Mouse (Mus musculus) midbrain, embryonic 12.5 days (tissue): ENCODE data around the gene Wdr4. TPM values are rescaled to one million over a fixed set of nuclear protein-coding genes. Genes with fewer than 3 reads are reported as not detected.

Source experiments
- ATAC-seq: fragments of 200-750 bp; cut with Nextera tagmentation; 2 replicates; pipeline ENCODE4 v1.8.0; 2017; ENCODE audit warnings: low read depth, moderate TSS enrichment, moderate library complexity; ENCODE audit not compliant: low FRiP score
- H3K27ac ChIP-seq: fragments of 300-500 bp; sonication (generic); replicated peaks from 2 replicates; pipeline ENCODE4 v1.5.1; 2016; ENCODE audit warnings: mild to moderate bottlenecking
- H3K27me3 ChIP-seq: fragments of 300-500 bp; sonication (generic); 2 replicates; pipeline ENCODE4 v1.6.1; 2016; ENCODE audit warnings: mild to moderate bottlenecking
- H3K36me3 ChIP-seq: fragments of 300-500 bp; sonication (generic); 2 replicates; pipeline ENCODE4 v1.6.1; 2016
- H3K4me1 ChIP-seq: fragments of 300-500 bp; sonication (generic); 2 replicates; pipeline ENCODE4 v1.6.1; 2016
- H3K4me2 ChIP-seq: fragments of 300-500 bp; sonication (generic); replicated peaks from 2 replicates; pipeline ENCODE4 v1.6.1; 2016; ENCODE audit warnings: mild to moderate bottlenecking, moderate library complexity
- H3K4me3 ChIP-seq: fragments of 300-500 bp; sonication (generic); 2 replicates; pipeline ENCODE4 v1.5.1; 2016; ENCODE audit warnings: mild to moderate bottlenecking
- H3K9ac ChIP-seq: fragments of 300-500 bp; sonication (generic); replicated peaks from 2 replicates; pipeline ENCODE4 v1.6.1; 2016; ENCODE audit warnings: mild to moderate bottlenecking, moderate library complexity
- H3K9me3 ChIP-seq: fragments of 300-500 bp; sonication (generic); 2 replicates; pipeline ENCODE4 v1.6.1; 2016; ENCODE audit warnings: mild to moderate bottlenecking
- WGBS: fragments of 180-500 bp; shearing (Covaris S2); methylation state at CpG from one replicate; pipeline ENCODE4 v1.1.7; 2016; 5-methylcytosine and 5-hydroxymethylcytosine counted together
- polyA plus RNA-seq: library from polyadenylated mRNA; unstranded; fragments of >200 nt; fragmentation: Nextera tagmentation; extraction: Ambion mirVana; gene quantifications from 2 replicates; pipeline ENCODE4 v1.2.1, GENCODE M21; 2016

Wdr4 gene
- 42.2 and 43.7 TPM in 2 replicates for polyA plus RNA-seq

DNA sequence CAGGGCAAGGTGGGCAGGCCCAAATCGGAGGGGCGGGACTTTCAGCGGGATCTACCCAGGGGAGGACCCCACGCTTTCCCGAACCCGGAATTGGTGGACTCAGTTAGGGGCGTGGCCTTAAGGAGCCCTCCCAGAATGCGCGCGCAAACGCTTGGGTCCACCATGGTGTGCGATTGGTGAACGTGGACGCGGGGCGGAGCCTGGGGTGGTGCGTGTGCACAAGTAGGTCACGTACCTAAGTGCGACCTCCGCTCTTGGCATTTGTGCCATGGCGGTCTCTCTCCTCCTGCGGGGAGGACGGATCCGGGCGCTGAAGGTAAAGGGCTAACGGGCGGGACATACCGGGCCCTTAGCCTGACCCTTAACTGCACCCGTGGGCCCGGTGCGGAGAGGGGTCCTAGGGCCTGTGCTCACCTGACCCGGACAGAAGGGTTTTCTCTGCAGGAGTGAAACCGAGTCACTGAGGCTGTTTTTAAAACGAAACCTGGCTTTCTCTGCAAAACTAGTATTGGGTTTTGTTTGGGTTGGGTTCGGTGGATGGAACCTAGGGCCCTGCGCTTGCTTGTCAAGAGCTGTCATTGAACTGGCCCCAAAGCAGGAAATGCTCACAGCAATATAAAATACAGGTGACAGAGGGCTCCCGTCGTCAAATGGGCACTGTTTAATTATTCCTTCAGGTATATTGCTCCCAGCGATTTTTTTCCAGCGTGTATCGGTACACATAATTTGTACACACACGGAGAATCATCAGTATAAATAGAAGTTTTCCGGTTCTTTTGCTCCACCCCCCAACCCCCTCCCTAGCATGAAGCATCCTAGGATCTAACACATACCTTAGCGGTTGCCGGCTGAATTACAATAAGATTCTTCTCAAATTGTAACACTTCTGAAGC is at the start of gene Wdr4, which contains the start of gene Ndufv3:
Gene Wdr4 (minus strand): TSS at position 35 of the 893 bp plus-strand sequence.
Gene Ndufv3 (plus strand): TSS at position 170 of the 893 bp plus-strand sequence.
- Histone ChIP-seq H3K4me1 (peaks cover 17% of the 10 kb centered on the region), H3K27me3 (no peaks in the 10 kb centered on the region), H3K27ac (peak within 1 kb of the TSS; percentile 42; the same call in 1 of the 2 replicates), H3K36me3 (peaks cover 13% of the 10 kb centered on the region), H3K4me3 (peak within 1 kb of the TSS; percentile 81), H3K4me2 (peak within 1 kb of the TSS; percentile 84), H3K9me3 (no peaks in the 10 kb centered on the region), H3K9ac (peak within 1 kb of the TSS; percentile 72)
- peak; percentile 98 for ATAC-seq
- WGBS, result under 1% methylated on average over 45 of the region's 45 CpGs

DNA sequence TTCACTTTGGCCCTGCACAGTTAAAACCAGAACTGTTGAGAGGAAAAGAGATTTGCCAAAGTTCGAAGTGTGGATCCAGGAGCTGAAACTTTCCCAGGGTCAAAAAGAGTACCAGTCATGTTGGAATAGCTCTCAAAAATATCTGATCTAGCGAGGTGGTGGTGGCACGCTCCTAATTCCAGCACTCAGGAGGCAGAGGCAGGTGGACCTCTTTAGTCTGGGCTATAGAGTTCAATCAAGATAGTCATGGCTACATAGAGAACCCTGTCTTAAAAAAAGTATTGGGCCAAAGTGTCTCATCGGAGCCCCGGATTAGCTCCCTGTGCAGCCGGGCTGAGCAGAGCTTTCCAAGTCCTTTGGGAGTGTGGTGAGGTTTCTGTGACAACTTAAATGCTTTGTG is 46.5 kb upstream of the Wdr4 start:
- H3K4me2 ChIP-seq, result peak overlapping the region; percentile 75
- ATAC-seq, result no peak
- 53% methylated on average over 6 of the region's 6 CpGs for WGBS
- no peaks in the 10 kb centered on the region for H3K9me3 ChIP-seq
- peak overlapping the region; percentile 78 for H3K4me3 ChIP-seq
- no peaks in the 10 kb centered on the region for H3K36me3 ChIP-seq
- H3K27me3 ChIP-seq, result no peaks in the 10 kb centered on the region
- H3K9ac ChIP-seq, result peak overlapping the region; percentile 92
- H3K4me1 ChIP-seq, result peaks cover 37% of the 10 kb centered on the region
- no peak overlapping the region for H3K27ac ChIP-seq

GRCm38 (mm10) chr17:31565141-31566056 is 45.6 kb upstream of the Wdr4 start:
- Histone ChIP-seq H3K4me3 (peak overlapping the region; percentile 78), H3K4me1 (peaks cover 37% of the 10 kb centered on the region), H3K9me3 (no peaks in the 10 kb centered on the region), H3K36me3 (no peaks in the 10 kb centered on the region), H3K27me3 (no peaks in the 10 kb centered on the region), H3K9ac (peak overlapping the region; percentile 92), H3K4me2 (peak overlapping the region; percentile 75), H3K27ac (peak overlapping the region; percentile 98)
- peak; percentile 60 for ATAC-seq
- WGBS, result under 1% methylated on average over 64 of the region's 88 CpGs

- Histone ChIP-seq H3K4me2 (peak overlapping the region; percentile 75), H3K27me3 (no peaks in the 10 kb centered on the region), H3K9me3 (no peaks in the 10 kb centered on the region), H3K4me3 (peak overlapping the region; percentile 78), H3K9ac (peak overlapping the region; percentile 92), H3K36me3 (no peaks in the 10 kb centered on the region), H3K4me1 (peaks cover 37% of the 10 kb centered on the region), H3K27ac (peak overlapping the region; percentile 98)
- ATAC-seq, result no peak
- WGBS, result 0% methylated on average over 5 of the region's 44 CpGs
These were observed 45.0 kb upstream of the Wdr4 start for GRCm38 (mm10) chr17:31564858-31565140.

GRCm38 (mm10) chr17:31564015-31564857 is 44.5 kb upstream of the Wdr4 start, which contains the start of gene Pknox1:
Pknox1 (plus strand) TSS chr17:31564734.
- peaks cover 37% of the 10 kb centered on the region for H3K4me1 ChIP-seq
- no peaks in the 10 kb centered on the region for H3K36me3 ChIP-seq
- H3K9me3 ChIP-seq, result no peaks in the 10 kb centered on the region
- peak within 1 kb of the TSS; percentile 78 for H3K4me3 ChIP-seq
- ATAC-seq, result peak; percentile 94
- no peaks in the 10 kb centered on the region for H3K27me3 ChIP-seq
- whole genome bisulfite sequencing, result under 1% methylated on average over 62 of the region's 72 CpGs
- H3K27ac ChIP-seq, result peak within 1 kb of the TSS; percentile 98
- peak within 1 kb of the TSS; percentile 75 for H3K4me2 ChIP-seq
- peak within 1 kb of the TSS; percentile 92 for H3K9ac ChIP-seq

GRCm38 (mm10) chr17:31563632-31564014 is 43.8 kb upstream of the Wdr4 start:
- Histone ChIP-seq H3K9me3 (no peaks in the 10 kb centered on the region), H3K9ac (peak overlapping the region; percentile 48; the same call in 1 of the 2 replicates), H3K27ac (peak overlapping the region; percentile 83), H3K4me1 (peaks cover 32% of the 10 kb centered on the region), H3K4me2 (peak overlapping the region; percentile 51), H3K27me3 (no peaks in the 10 kb centered on the region), H3K4me3 (peak overlapping the region; percentile 29), H3K36me3 (no peaks in the 10 kb centered on the region)
- WGBS, result 23% methylated on average over 12 of the region's 12 CpGs
- ATAC-seq, result no peak

DNA sequence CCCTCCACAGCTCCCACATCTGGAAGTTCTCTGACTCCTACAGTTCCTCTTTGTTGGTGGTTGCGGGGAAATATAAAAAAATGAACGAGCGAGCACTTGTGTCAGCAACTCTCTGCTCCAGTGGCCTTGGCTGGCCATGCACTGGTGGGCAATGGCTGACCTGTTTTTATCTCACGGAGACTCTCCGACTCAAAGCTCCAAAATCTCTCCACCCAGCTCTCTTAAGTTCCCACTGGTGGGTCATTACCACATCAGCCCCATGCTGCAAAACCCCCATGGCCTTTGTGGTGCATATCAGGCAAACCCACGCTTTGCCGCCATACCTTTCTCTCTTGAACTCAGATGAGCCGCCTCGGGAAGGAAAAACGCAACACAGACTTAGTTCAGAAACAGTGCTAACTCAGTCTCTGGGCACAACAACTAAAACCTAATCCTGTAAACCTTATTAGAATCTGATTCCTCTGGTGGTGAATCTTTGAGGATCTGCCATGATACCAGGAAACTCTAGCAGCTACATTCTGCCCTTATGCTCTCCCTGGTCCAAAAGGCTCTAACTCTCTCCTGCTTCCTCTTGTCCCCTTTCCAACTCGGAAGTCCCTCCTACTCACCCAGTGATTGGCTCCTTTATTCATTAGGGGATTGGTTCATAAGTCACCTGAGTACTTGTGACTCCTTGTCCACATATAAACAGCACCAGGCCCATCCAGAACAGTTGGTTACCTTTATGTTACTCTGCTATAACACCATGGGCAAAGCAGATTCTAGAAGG is 39.4 kb upstream of the Wdr4 start:
- Histone ChIP-seq H3K27me3 (no peaks in the 10 kb centered on the region), H3K36me3 (no peaks in the 10 kb centered on the region), H3K9me3 (no peaks in the 10 kb centered on the region), H3K4me3 (no peak overlapping the region), H3K4me1 (peaks cover 18% of the 10 kb centered on the region), H3K27ac (no peak overlapping the region), H3K4me2 (no peak overlapping the region), H3K9ac (no peak overlapping the region)
- WGBS, result 91% methylated on average over 11 of the region's 11 CpGs
- no peak for ATAC-seq

DNA sequence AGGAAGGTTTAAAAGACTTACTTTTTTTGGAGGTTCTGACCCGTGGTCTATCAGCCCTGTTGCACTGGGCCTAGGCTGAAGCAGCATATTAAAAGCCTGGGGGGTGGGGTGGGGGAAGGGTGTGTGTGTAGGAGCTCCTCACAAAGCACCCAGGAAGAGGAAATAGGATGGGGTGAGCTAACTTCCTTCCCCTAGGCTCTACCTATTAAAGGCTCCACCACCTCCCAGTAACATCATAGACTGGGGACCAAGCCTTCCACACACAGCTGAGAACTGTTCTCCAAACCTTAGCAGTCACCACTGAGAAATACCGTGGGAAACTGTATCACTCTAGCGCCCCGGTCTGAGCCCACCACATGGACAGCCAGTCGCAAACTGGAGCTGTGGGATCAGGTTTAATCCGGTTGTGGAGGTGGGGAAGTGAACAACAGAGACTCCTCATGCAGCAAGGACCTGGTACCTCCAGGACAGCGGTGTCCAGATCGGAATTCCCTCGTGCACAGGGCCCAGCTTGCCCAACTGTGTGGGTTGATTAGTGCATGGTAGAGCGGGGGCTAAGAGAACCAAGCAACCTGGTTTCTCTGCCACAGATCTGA is 38.3 kb upstream of the Wdr4 start:
- Histone ChIP-seq H3K4me3 (no peak overlapping the region), H3K27me3 (no peaks in the 10 kb centered on the region), H3K36me3 (no peaks in the 10 kb centered on the region), H3K4me1 (peaks cover 11% of the 10 kb centered on the region), H3K4me2 (no peak overlapping the region), H3K27ac (no peak overlapping the region), H3K9me3 (no peaks in the 10 kb centered on the region), H3K9ac (no peak overlapping the region)
- 75% methylated on average over 10 of the region's 10 CpGs for WGBS
- ATAC-seq, result no peak

GRCm38 (mm10) chr17:31557124-31557880 is 37.5 kb upstream of the Wdr4 start:
- Histone ChIP-seq H3K9me3 (no peaks in the 10 kb centered on the region), H3K36me3 (no peaks in the 10 kb centered on the region), H3K4me1 (peaks cover 11% of the 10 kb centered on the region), H3K27me3 (no peaks in the 10 kb centered on the region), H3K4me2 (no peak overlapping the region), H3K27ac (peak overlapping the region; percentile 35; the same call in 1 of the 2 replicates), H3K4me3 (no peak overlapping the region), H3K9ac (no peak overlapping the region)
- WGBS, result 68% methylated on average over 11 of the region's 11 CpGs
- ATAC-seq, result no peak

GRCm38 (mm10) chr17:31556253-31556652 is 36.5 kb upstream of the Wdr4 start:
- H3K36me3 ChIP-seq, result no peaks in the 10 kb centered on the region
- H3K4me3 ChIP-seq, result no peak overlapping the region
- H3K4me1 ChIP-seq, result peaks cover 11% of the 10 kb centered on the region
- H3K9me3 ChIP-seq, result no peaks in the 10 kb centered on the region
- no peak for ATAC-seq
- no peak overlapping the region for H3K27ac ChIP-seq
- no peaks in the 10 kb centered on the region for H3K27me3 ChIP-seq
- no peak overlapping the region for H3K9ac ChIP-seq
- WGBS, result 78% methylated on average over 4 of the region's 4 CpGs
- H3K4me2 ChIP-seq, result no peak overlapping the region
